ENCODE assay signal across 27 mouse cellular contexts in the genomic region with DNA sequence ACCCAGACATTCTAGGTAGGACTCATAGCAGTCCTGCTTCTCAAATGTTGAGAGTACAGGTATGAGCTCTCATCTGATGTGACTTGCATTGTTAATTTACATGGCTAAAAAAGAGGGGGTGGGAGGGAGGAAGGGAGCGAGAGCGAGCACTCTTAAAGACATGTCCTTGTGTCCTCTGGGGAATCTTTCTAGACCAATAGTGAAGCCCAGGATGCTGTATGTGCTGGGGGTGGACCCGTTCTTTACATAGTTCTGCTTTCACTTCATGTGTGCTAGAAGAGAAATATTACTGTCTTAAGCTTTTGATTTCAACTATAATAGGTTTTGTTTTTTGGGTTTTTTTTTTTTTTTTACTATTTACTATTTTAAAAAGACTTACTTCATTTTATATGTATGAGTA.
A peak's percentile ranks its signal among the peaks of the same experiment; 100 is the strongest.
DNase-seq lines count a peak whose midpoint lies in the region; ATAC-seq and TF ChIP-seq lines count a peak whose summit lies in the region.
"Had no signal": no experiment of that assay in that cellular context is flagged by ENCODE, and none has a peak within 500 bp of the region (broad histone marks: within the 10 kb centered on the region; RNA-seq: fewer than 3 reads in every experiment).

No protein-coding gene starts in this region.

- peaks cover 73% of the 10 kb centered on the region for H3K4me1 ChIP-seq in heart, embryonic 15.5 days (replicated peaks)
- H3K4me1 ChIP-seq in CH12.LX (ENCODE audit: control insufficient read depth in 1 of 2, insufficient read depth in 2 of 2) = peaks cover 2 to 35% of the 10 kb centered on the region in 2 experiments; a peak in 3 of 4 replicates

- DNase-seq in heart, adult 18-20 months = no peak
- DNase-seq in spleen, postnatal 36 days (ENCODE audit: low spot score in 2 of 2) = peak; percentile 58 to 59
- no peak for DNase-seq in spleen, adult 18-20 months
- peak; percentile 60 for DNase-seq in CH12.LX (ENCODE audit: extremely low read depth)
- no peak for DNase-seq in retina, embryonic 14.5 days (ENCODE audit: low spot score)
- no peak for DNase-seq in left cerebral cortex, postnatal 4 days
- DNase-seq: adrenal gland, adult 2 months; adrenal gland, postnatal 25 days; cerebellum, adult 11-12 months; cerebellum, adult 8-10 months; cerebellum, postnatal 10 days; cerebellum, postnatal 36 days; embryo, embryonic 11 days; gastrocnemius, adult 2 months; gastrocnemius, postnatal 25 days; heart, postnatal 36 days; kidney, adult 11 months had no signal

- TF ChIP-seq RAD21 in CH12.LX (IDR thresholded peaks at IDR 0.05; ENCODE audit: low read depth, low read length) = no peak

- no peaks in the 10 kb centered on the region for H3K79me2 ChIP-seq in CH12.LX (replicated peaks; ENCODE audit: control insufficient read depth, extremely low read depth, insufficient read depth, poor library complexity, severe bottlenecking)

- H3K9me3 ChIP-seq in heart, embryonic 15.5 days (replicated peaks) = no peaks in the 10 kb centered on the region
- no peaks in the 10 kb centered on the region for H3K9me3 ChIP-seq in CH12.LX (replicated peaks; ENCODE audit: low read length)
- H3K9me3 ChIP-seq: embryonic facial prominence, embryonic 10.5 days; embryonic facial prominence, embryonic 13.5 days; forebrain, embryonic 12.5 days; forebrain, embryonic 15.5 days; heart, embryonic 12.5 days; hindbrain, embryonic 10.5 days; hindbrain, embryonic 13.5 days; intestine, embryonic 15.5 days had no signal

- H3K4me2 ChIP-seq in heart, embryonic 15.5 days = no peak overlapping the region
- no peak overlapping the region; the same call in 1 of the 2 replicates for H3K4me2 ChIP-seq in CH12.LX (ENCODE audit: insufficient read depth, low read depth, poor library complexity, severe bottlenecking)
- H3K4me2 ChIP-seq: embryonic facial prominence, embryonic 13.5 days; forebrain, embryonic 12.5 days; forebrain, embryonic 15.5 days; hindbrain, embryonic 13.5 days; intestine, embryonic 15.5 days had no signal

- 90% methylated on average over 3 of the region's 3 CpGs for WGBS in heart, embryonic 15.5 days

- H3K4me3 ChIP-seq in heart, embryonic 15.5 days = no peak overlapping the region
- no peak overlapping the region for H3K4me3 ChIP-seq in CH12.LX (replicated peaks in 1 of 3; ENCODE audit: low read depth in 2 of 3, low read length in 2 of 3, poor library complexity in 1 of 3)
- H3K4me3 ChIP-seq: embryonic facial prominence, embryonic 10.5 days; embryonic facial prominence, embryonic 13.5 days; erythroblast, embryonic 14.5 days; forebrain, embryonic 12.5 days; forebrain, embryonic 15.5 days; gastrocnemius, adult 2 months; heart, embryonic 12.5 days; hindbrain, embryonic 10.5 days; hindbrain, embryonic 13.5 days; intestine, embryonic 15.5 days had no signal

- H3K36me3 ChIP-seq in heart, embryonic 15.5 days = no peaks in the 10 kb centered on the region
- no peaks in the 10 kb centered on the region for H3K36me3 ChIP-seq in CH12.LX (replicated peaks in 1 of 2; ENCODE audit: control insufficient read depth in 1 of 2, insufficient read depth in 1 of 2, low read length in 1 of 2)
- H3K36me3 ChIP-seq: embryonic facial prominence, embryonic 10.5 days; embryonic facial prominence, embryonic 13.5 days; forebrain, embryonic 12.5 days; forebrain, embryonic 15.5 days; heart, embryonic 12.5 days; hindbrain, embryonic 10.5 days; hindbrain, embryonic 13.5 days; intestine, embryonic 15.5 days had no signal

- dilution Hi-C loops in CH12.LX (cut with MboI; ENCODE audit: extremely low pct_ligation_motif_present, extremely low pct_unique_long_range_greater_than_20kb, low sequenced_read_pairs) = no loop called here

- no peak for ATAC-seq in heart, embryonic 15.5 days (replicated peaks; ENCODE audit: insufficient number of reproducible peaks, insufficient read depth, low FRiP score, low read depth)
- ATAC-seq: forebrain, embryonic 15.5 days; intestine, embryonic 15.5 days had no signal

- H3K27ac ChIP-seq in heart, embryonic 15.5 days = peak overlapping the region; percentile 82; the same call in 1 of the 2 replicates
- H3K27ac ChIP-seq in CH12.LX (ENCODE audit: insufficient read depth, low read depth) = no peak overlapping the region
- H3K27ac ChIP-seq: embryonic facial prominence, embryonic 10.5 days; embryonic facial prominence, embryonic 13.5 days; forebrain, embryonic 12.5 days; gastrocnemius, adult 2 months; hindbrain, embryonic 10.5 days; intestine, embryonic 15.5 days had no signal

- no peak for TF ChIP-seq EP300 in CH12.LX (IDR thresholded peaks at IDR 0.05; ENCODE audit: low read length)

- H3K27me3 ChIP-seq in heart, embryonic 15.5 days = no peaks in the 10 kb centered on the region
- H3K27me3 ChIP-seq in CH12.LX (replicated peaks) = no peaks in the 10 kb centered on the region
- H3K27me3 ChIP-seq: embryonic facial prominence, embryonic 13.5 days; forebrain, embryonic 12.5 days; forebrain, embryonic 15.5 days; heart, embryonic 12.5 days; hindbrain, embryonic 13.5 days; intestine, embryonic 15.5 days had no signal

- H3K9ac ChIP-seq in heart, embryonic 15.5 days = no peak overlapping the region
- H3K9ac ChIP-seq in CH12.LX (ENCODE audit: insufficient read depth, low read depth) = no peak overlapping the region
- H3K9ac ChIP-seq: embryonic facial prominence, embryonic 13.5 days; forebrain, embryonic 12.5 days; forebrain, embryonic 15.5 days; heart, embryonic 12.5 days; hindbrain, embryonic 13.5 days; intestine, embryonic 15.5 days had no signal

- no peak for TF ChIP-seq POLR2A in CH12.LX (IDR thresholded peaks at IDR 0.05; ENCODE audit: low read depth, low read length)

- no peak for TF ChIP-seq CTCF in CH12.LX (conservative IDR thresholded peaks at IDR 0.05 in 1 of 2, IDR thresholded peaks at IDR 0.05 in 1 of 2; ENCODE audit: low read depth in 2 of 2, low read length in 2 of 2)

- in situ Hi-C loops in CH12.LX (cut with MboI; ENCODE audit: low pct_ligation_motif_present, low pct_unique_long_range_greater_than_20kb, low sequenced_read_pairs) = no loop called here

- intact Hi-C loops in left cerebral cortex, postnatal 4 days (cut with DNase I) = no loop called here

TF ChIP-seq in CH12.LX, 34 proteins besides CTCF, POLR2A, EP300 and RAD21:
- TF ChIP-seq NELFE (IDR thresholded peaks at IDR 0.05; ENCODE audit: low read depth, low read length) = no peak
- TF ChIP-seq KAT2A (IDR thresholded peaks at IDR 0.05; ENCODE audit: insufficient replicate concordance, low read length) = no peak
- no peak for TF ChIP-seq MYC (IDR thresholded peaks at IDR 0.05; ENCODE audit: low read depth, low read length)
- TF ChIP-seq UBTF (IDR thresholded peaks at IDR 0.05; ENCODE audit: low read depth, low read length) = no peak
- TF ChIP-seq ZC3H11A (IDR thresholded peaks at IDR 0.05; ENCODE audit: low read depth, low read length) = no peak
- TF ChIP-seq MEF2A (IDR thresholded peaks at IDR 0.05; ENCODE audit: borderline replicate concordance, low read depth, low read length) = no peak
- no peak for TF ChIP-seq PAX5 (IDR thresholded peaks at IDR 0.05; ENCODE audit: low read length)
- TF ChIP-seq USF2 (conservative IDR thresholded peaks at IDR 0.05; ENCODE audit: low read depth, low read length) = no peak
- no peak for TF ChIP-seq MAX (IDR thresholded peaks at IDR 0.05; ENCODE audit: low read length)
- no peak for TF ChIP-seq GABPA (IDR thresholded peaks at IDR 0.05; ENCODE audit: insufficient replicate concordance, low read depth, low read length)
- no peak for TF ChIP-seq SIN3A (IDR thresholded peaks at IDR 0.05; ENCODE audit: low read length)
- TF ChIP-seq RCOR1 (conservative IDR thresholded peaks at IDR 0.05; ENCODE audit: low read depth, low read length) = no peak

Comparison
In these comparisons a context has a peak if more than half of its experiments do, and no peak if none do; other contexts are left out.
1. DNase-seq: peak in spleen, postnatal 36 days (2 of 2) and CH12.LX (single experiment); none in heart, adult 18-20 months (0 of 2), spleen, adult 18-20 months (0 of 2), retina, embryonic 14.5 days (single experiment) and left cerebral cortex, postnatal 4 days (single experiment).